Mouse (Mus musculus) embryo, embryonic 9.5 days (tissue): Measurements from ENCODE around the gene Kalrn.

ENCODE experiments used
- DNase-seq: peaks from one replicate; pipeline ENCODE4 v3.0.0-alpha.2; 2017; ENCODE audit errors: extremely low spot score

Kalrn gene

GRCm38 (mm10) chr16:34557891-34558290 lies 15.4 kb downstream of the Kalrn start:
- no peak for DNase-seq

GRCm38 (mm10) chr16:34552731-34553130 lies 20.6 kb downstream of the Kalrn start:
- no peak for DNase-seq

- DNase-seq, result no peak
Measured at GRCm38 (mm10) chr16:34549470-34549999, 23.8 kb downstream of the Kalrn start.

- no peak for DNase-seq
Measured at GRCm38 (mm10) chr16:34546805-34547509, 26.4 kb downstream of the Kalrn start.

- no peak for DNase-seq
Measured at GRCm38 (mm10) chr16:34543754-34544153, 29.6 kb downstream of the Kalrn start.

- no peak for DNase-seq
Measured at GRCm38 (mm10) chr16:34542341-34542740, 31.0 kb downstream of the Kalrn start.

- no peak for DNase-seq
Measured at GRCm38 (mm10) chr16:34538679-34539185, 34.6 kb downstream of the Kalrn start.

- no peak for DNase-seq
Measured at GRCm38 (mm10) chr16:34536300-34536699, 37.0 kb downstream of the Kalrn start.

GRCm38 (mm10) chr16:34535135-34535534 lies 38.2 kb downstream of the Kalrn start:
- DNase-seq, result no peak

GRCm38 (mm10) chr16:34531506-34531905 lies 41.8 kb downstream of the Kalrn start:
- DNase-seq, result no peak

- DNase-seq, result no peak
Measured at GRCm38 (mm10) chr16:34530029-34530428, 43.3 kb downstream of the Kalrn start.

- DNase-seq, result no peak
Measured at GRCm38 (mm10) chr16:34528234-34528983, 44.9 kb downstream of the Kalrn start.

GRCm38 (mm10) chr16:34526378-34526777 lies 47.0 kb downstream of the Kalrn start:
- DNase-seq, result no peak

- no peak for DNase-seq
Measured at GRCm38 (mm10) chr16:34525866-34526265, 47.5 kb downstream of the Kalrn start.

- no peak for DNase-seq
Measured at GRCm38 (mm10) chr16:34525205-34525604, 48.1 kb downstream of the Kalrn start.

- no peak for DNase-seq
Measured at GRCm38 (mm10) chr16:34521061-34521460, 52.3 kb downstream of the Kalrn start.

GRCm38 (mm10) chr16:34516891-34517398 lies 56.4 kb downstream of the Kalrn start:
- no peak for DNase-seq

GRCm38 (mm10) chr16:34515485-34515884 lies 57.8 kb downstream of the Kalrn start:
- DNase-seq, result no peak

GRCm38 (mm10) chr16:34513956-34514593 lies 59.3 kb downstream of the Kalrn start:
- DNase-seq, result no peak

GRCm38 (mm10) chr16:34512326-34512725 lies 61.0 kb downstream of the Kalrn start:
- no peak for DNase-seq

- no peak for DNase-seq
Measured at GRCm38 (mm10) chr16:34508125-34508524, 65.2 kb downstream of the Kalrn start.

GRCm38 (mm10) chr16:34506048-34506447 lies 67.3 kb downstream of the Kalrn start:
- DNase-seq, result no peak
